Mouse (Mus musculus) intestine, embryonic 16.5 days (tissue): ENCODE measurements around the gene Shtn1. TPM values are rescaled to one million over a fixed set of nuclear protein-coding genes. Genes with fewer than 3 reads are reported as not detected.

Source experiments
- ATAC-seq: fragments of 200-750 bp; cut with Nextera tagmentation; 2 replicates; pipeline ENCODE4 v1.8.0; 2017; ENCODE audit warnings: moderate TSS enrichment, moderate library complexity
- H3K27ac ChIP-seq: fragments of 300-500 bp; sonication (generic); 2 replicates; pipeline ENCODE4 v1.5.1; 2014; ENCODE audit warnings: mild to moderate bottlenecking, low read length
- H3K27me3 ChIP-seq: fragments of 300-500 bp; sonication (generic); replicated peaks from 2 replicates; pipeline ENCODE4 v1.6.1; 2014; ENCODE audit warnings: low read length, control low read depth, mixed read lengths; ENCODE audit not compliant: control insufficient read depth, insufficient read depth
- H3K36me3 ChIP-seq: fragments of 300-500 bp; sonication (generic); 2 replicates; pipeline ENCODE4 v1.6.1; 2014; ENCODE audit warnings: low read length, control low read depth; ENCODE audit not compliant: control insufficient read depth, insufficient read depth
- H3K4me1 ChIP-seq: fragments of 300-500 bp; sonication (generic); 2 replicates; pipeline ENCODE4 v1.6.1; 2014; ENCODE audit warnings: low read length, control low read depth, mixed read lengths; ENCODE audit not compliant: control insufficient read depth, insufficient read depth
- H3K4me2 ChIP-seq: fragments of 300-500 bp; sonication (generic); 2 replicates; pipeline ENCODE4 v1.6.1; 2014; ENCODE audit warnings: low read depth, low read length, control low read depth
- H3K4me3 ChIP-seq: fragments of 300-500 bp; sonication (generic); 2 replicates; pipeline ENCODE4 v1.5.1; 2014; ENCODE audit warnings: mild to moderate bottlenecking, low read length
- H3K9ac ChIP-seq: fragments of 300-500 bp; sonication (generic); 2 replicates; pipeline ENCODE4 v1.6.1; 2014; ENCODE audit warnings: low read depth, low read length
- H3K9me3 ChIP-seq: fragments of 300-500 bp; sonication (generic); 2 replicates; pipeline ENCODE4 v1.6.1; 2016; ENCODE audit warnings: low read length, control low read depth; ENCODE audit not compliant: control insufficient read depth
- WGBS: fragments of 180-500 bp; shearing (Covaris S2); extraction: QIAGEN DNeasy Blood & Tissue Kit; methylation state at CpG from one replicate; pipeline ENCODE4 v1.1.7; 2014; 5-methylcytosine and 5-hydroxymethylcytosine counted together
- polyA plus RNA-seq: library from polyadenylated mRNA; unstranded; fragments of >200 nt; fragmentation: Nextera tagmentation; extraction: Ambion mirVana; gene quantifications from 2 replicates; pipeline ENCODE4 v1.2.1, GENCODE M21; 2015

Gene Shtn1
- polyA plus RNA-seq, 1 experiment from 2014 or later: 15.1 TPM

GRCm38 (mm10) chr19:58954779-58955178 lies 121.1 kb downstream of the Shtn1 start:
- 89% methylated on average over 8 of the region's 8 CpGs for WGBS
- Histone ChIP-seq H3K36me3 (no peaks in the 10 kb centered on the region), H3K4me1 (no peaks in the 10 kb centered on the region), H3K9ac (no peak overlapping the region), H3K27ac (no peak overlapping the region), H3K9me3 (no peaks in the 10 kb centered on the region), H3K27me3 (no peaks in the 10 kb centered on the region), H3K4me3 (no peak overlapping the region), H3K4me2 (no peak overlapping the region)
- no peak for ATAC-seq

DNA sequence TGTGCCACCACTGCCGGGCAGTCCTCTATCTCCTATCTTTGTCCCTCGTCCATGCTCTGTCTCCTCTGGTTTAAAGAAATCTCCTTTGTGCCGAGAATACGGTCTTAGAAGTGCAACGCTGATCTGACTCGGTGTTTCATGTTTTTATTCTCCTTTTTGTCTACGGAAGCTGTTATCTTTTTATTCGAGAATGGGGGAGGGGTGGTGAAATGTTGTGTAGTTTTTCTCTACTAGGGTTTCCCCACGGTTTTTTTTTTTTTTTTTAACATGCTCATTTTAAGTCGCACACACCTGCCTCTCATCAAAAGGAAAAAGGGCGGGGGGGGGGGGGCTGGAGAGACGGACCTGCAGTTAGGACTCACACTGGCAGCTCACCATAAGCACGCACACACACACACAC lies 123.7 kb downstream of the Shtn1 start:
- Histone ChIP-seq H3K4me2 (no peak overlapping the region), H3K27me3 (no peaks in the 10 kb centered on the region), H3K9me3 (no peaks in the 10 kb centered on the region), H3K36me3 (no peaks in the 10 kb centered on the region), H3K27ac (no peak overlapping the region), H3K4me3 (no peak overlapping the region), H3K9ac (no peak overlapping the region), H3K4me1 (no peaks in the 10 kb centered on the region)
- ATAC-seq: no peak
- WGBS: 70% methylated on average over 13 of the region's 13 CpGs

GRCm38 (mm10) chr19:58951521-58951920 lies 124.4 kb downstream of the Shtn1 start:
- H3K9me3 ChIP-seq: no peaks in the 10 kb centered on the region
- no peak for ATAC-seq
- H3K27ac ChIP-seq: no peak overlapping the region
- no peak overlapping the region for H3K4me2 ChIP-seq
- no peaks in the 10 kb centered on the region for H3K27me3 ChIP-seq
- WGBS: 90% methylated on average over 3 of the region's 3 CpGs
- H3K36me3 ChIP-seq: no peaks in the 10 kb centered on the region
- no peak overlapping the region for H3K9ac ChIP-seq
- H3K4me3 ChIP-seq: no peak overlapping the region
- H3K4me1 ChIP-seq: no peaks in the 10 kb centered on the region

DNA sequence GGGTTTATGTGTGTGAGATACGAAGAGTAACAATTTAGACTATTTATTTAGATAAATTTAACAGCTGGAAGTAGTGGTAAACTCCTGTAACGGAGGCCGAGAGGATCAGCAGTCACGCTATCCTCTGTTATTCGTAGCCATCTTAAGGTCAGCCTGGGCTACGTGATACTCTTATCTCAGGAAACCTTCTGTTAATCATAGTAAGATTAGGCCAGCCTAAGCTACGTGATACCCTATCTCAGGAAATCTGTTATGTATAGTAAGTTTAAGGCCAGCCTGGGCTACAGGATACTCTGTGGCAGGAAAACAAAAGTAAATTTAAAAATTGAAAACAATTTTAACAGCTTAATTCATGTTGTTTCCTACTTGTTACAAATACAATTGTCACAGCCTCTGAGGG lies 129.9 kb downstream of the Shtn1 start:
- Histone ChIP-seq H3K4me1 (peaks cover 4% of the 10 kb centered on the region; the same call in 1 of the 2 replicates), H3K4me3 (no peak overlapping the region), H3K36me3 (no peaks in the 10 kb centered on the region), H3K27me3 (no peaks in the 10 kb centered on the region), H3K9ac (no peak overlapping the region), H3K9me3 (no peaks in the 10 kb centered on the region), H3K4me2 (no peak overlapping the region), H3K27ac (no peak overlapping the region)
- WGBS: 83% methylated on average over 7 of the region's 7 CpGs
- ATAC-seq: no peak

DNA sequence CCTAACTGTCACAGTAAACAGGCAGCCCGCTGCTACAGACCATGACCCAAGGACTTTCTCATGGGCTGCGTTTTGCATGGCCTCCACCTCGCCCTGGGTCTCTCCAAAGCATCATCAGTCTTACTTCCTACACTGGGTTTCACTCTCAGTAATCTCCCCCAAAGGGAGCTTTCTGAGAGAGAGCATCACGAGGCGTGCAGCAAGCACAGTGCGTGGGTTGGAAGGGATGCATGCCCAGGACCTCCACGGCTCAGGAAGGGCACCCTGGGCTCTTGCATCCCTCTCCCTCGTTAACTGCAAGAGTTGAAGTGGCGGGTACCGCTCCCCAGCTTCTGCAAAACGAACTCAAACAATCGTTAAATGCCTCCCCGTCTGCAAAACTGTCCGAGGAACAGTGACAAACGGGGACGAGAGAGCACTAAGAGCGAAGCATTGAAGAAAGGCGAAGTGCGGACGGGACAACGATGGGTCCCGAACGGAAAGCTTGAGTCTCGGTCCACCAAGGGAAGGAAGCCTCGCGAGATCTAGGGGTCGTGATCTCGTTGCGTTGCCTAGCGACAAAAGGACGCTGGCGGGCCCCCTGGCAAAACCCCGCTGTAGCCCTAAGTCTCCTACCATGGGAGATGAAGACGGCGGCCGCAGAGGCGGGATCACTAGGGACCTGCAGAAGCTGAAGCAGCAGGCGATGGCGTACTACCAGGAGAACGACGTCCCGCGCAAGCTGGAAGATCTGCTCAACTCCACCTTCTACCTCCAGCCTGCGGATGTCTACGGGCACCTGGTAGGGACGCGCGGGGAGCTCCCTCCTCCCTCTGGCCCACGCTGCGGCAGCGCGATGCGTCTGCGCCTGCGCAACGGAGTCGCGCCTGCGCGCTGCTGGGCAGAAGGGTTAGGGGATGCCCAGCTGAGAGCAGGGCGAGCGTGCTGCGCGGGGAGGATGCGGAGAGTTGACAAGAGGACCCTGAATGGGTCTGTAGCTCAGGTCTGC lies 132.8 kb downstream of the Shtn1 start, which contains the start of the genes Eno4 and Hspa12a:
Gene Eno4, plus strand, starts transcription at position 585 of the 988 bp plus-strand sequence.
Gene Hspa12a, minus strand, starts transcription at position 814 of the 988 bp plus-strand sequence.
- peak; percentile 99 for ATAC-seq
- H3K27me3 ChIP-seq: no peaks in the 10 kb centered on the region
- H3K9me3 ChIP-seq: no peaks in the 10 kb centered on the region
- peak within 1 kb of the TSS; percentile 83 for H3K9ac ChIP-seq
- peak within 1 kb of the TSS; percentile 55 for H3K27ac ChIP-seq
- H3K36me3 ChIP-seq: no peaks in the 10 kb centered on the region
- H3K4me1 ChIP-seq: peaks cover 4% of the 10 kb centered on the region; the same call in 1 of the 2 replicates
- peak within 1 kb of the TSS; percentile 72 for H3K4me3 ChIP-seq
- under 1% methylated on average over 65 of the region's 65 CpGs for WGBS
- peak within 1 kb of the TSS; percentile 95 for H3K4me2 ChIP-seq

- Histone ChIP-seq H3K9me3 (no peaks in the 10 kb centered on the region), H3K4me1 (no peaks in the 10 kb centered on the region), H3K4me3 (no peak overlapping the region), H3K36me3 (no peaks in the 10 kb centered on the region), H3K27ac (no peak overlapping the region), H3K27me3 (0 out of 2 replicates have a peak, but pooled peaks cover 10% of the 10 kb centered on the region), H3K9ac (no peak overlapping the region), H3K4me2 (no peak overlapping the region)
- no peak for ATAC-seq
- 25% methylated on average over 4 of the region's 4 CpGs for WGBS
Observed at GRCm38 (mm10) chr19:58933062-58933461, 142.8 kb downstream of the Shtn1 start.

- Histone ChIP-seq H3K9ac (no peak overlapping the region), H3K4me1 (no peaks in the 10 kb centered on the region), H3K27me3 (0 out of 2 replicates have a peak, but pooled peaks cover 10% of the 10 kb centered on the region), H3K4me2 (no peak overlapping the region), H3K9me3 (no peaks in the 10 kb centered on the region), H3K4me3 (no peak overlapping the region), H3K27ac (no peak overlapping the region), H3K36me3 (no peaks in the 10 kb centered on the region)
- no peak for ATAC-seq
- 40% methylated on average over 16 of the region's 16 CpGs for WGBS
Observed at GRCm38 (mm10) chr19:58931081-58931800, 144.7 kb downstream of the Shtn1 start.
